Mouse (Mus musculus) adrenal gland, postnatal 10 days (tissue): ENCODE data around the gene Afg1l. TPM values are rescaled to one million over a fixed set of nuclear protein-coding genes. Genes with fewer than 3 reads are reported as not detected.

ENCODE experiments used
- DNase-seq: peaks from one replicate; pipeline ENCODE4 v3.0.0; 2021; ENCODE audit warnings: mixed read lengths
- total RNA-seq, 2 experiments: library from RNA; stranded (reverse); gene quantifications; 2 replicates each; pipeline ENCODE4 v1.2.3; 2021

Afg1l gene
- total RNA-seq, 2 experiments from 2014 or later, result 24.2 to 27.5 TPM

DNA sequence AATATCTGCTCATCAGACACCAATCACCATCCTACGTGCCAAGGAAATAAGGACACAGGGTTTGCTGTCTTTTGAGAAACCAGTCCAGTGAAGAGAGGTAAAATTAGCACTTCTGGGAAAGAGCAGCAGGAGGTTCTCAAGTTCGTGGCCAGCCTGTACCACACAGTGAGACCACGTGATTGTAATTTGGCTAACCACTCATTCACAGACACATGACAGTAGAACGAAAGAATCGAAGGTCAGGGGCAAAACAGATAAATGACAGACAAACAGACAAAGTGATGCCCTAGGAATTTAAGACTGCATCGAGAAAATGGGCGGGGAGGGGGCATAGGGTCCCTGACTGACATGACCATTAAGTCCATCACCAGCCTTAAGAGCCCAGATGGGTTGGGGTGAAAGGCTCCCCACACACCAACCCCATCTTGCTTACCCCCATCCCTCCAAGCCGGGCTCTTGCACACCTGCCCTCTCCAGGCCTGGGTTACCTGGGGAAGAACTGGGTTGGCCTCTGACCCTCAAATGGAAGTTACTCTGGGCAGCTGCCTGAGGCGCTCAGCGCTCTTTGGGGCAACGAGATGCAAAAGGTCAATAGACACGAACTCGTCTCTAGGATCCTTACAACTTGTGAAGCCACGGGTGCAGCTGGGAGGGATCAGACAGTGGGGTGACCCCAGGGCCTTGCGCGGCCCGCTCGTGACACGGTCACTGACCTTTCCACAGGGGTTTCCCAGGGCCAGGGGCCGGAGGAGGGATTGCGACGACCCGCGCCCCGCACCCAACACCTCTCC, 620 bp downstream of the Afg1l start:
- peak; percentile 14 for DNase-seq

- no peak for DNase-seq
Observed at GRCm38 (mm10) chr10:42476774-42477475, 1.4 kb downstream of the Afg1l start.

- DNase-seq, result no peak
Observed at GRCm38 (mm10) chr10:42474946-42475514, 3.3 kb downstream of the Afg1l start.

GRCm38 (mm10) chr10:42464805-42465204, 13.6 kb downstream of the Afg1l start:
- DNase-seq, result no peak

- DNase-seq, result peak; percentile 35
Observed at GRCm38 (mm10) chr10:42464224-42464623, 14.1 kb downstream of the Afg1l start.

GRCm38 (mm10) chr10:42457557-42458191, 20.7 kb downstream of the Afg1l start:
- DNase-seq, result peak; percentile 53

DNA sequence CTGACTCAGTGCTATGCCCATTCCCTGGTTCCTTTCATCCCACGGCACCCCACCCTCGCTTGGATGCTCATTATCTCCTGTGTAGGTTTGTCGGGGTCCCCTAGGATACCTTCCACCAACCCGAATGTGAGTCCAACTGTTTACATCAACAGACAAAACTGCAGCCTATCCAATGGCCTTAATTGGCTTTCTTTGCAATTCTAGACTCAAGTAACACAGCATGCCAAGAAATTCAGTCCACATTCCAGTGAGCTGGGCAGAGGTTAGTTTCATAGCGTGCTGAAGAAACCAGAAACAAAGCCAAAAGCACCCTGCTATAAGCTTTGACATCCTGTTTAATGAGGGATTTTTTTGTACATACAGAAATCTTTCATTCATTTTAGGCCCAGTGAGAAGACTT, 22.4 kb downstream of the Afg1l start:
- DNase-seq, result no peak

GRCm38 (mm10) chr10:42454690-42455089, 23.7 kb downstream of the Afg1l start:
- no peak for DNase-seq

- no peak for DNase-seq
Observed at GRCm38 (mm10) chr10:42454266-42454665, 24.1 kb downstream of the Afg1l start.

- no peak for DNase-seq
Observed at GRCm38 (mm10) chr10:42449672-42450071, 28.7 kb downstream of the Afg1l start.

GRCm38 (mm10) chr10:42448371-42448770, 30.0 kb downstream of the Afg1l start:
- no peak for DNase-seq

GRCm38 (mm10) chr10:42446145-42446544, 32.2 kb downstream of the Afg1l start:
- DNase-seq, result no peak

GRCm38 (mm10) chr10:42436842-42437805, 41.2 kb downstream of the Afg1l start:
- no peak for DNase-seq

GRCm38 (mm10) chr10:42417530-42418174, 60.7 kb downstream of the Afg1l start:
- no peak for DNase-seq

DNA sequence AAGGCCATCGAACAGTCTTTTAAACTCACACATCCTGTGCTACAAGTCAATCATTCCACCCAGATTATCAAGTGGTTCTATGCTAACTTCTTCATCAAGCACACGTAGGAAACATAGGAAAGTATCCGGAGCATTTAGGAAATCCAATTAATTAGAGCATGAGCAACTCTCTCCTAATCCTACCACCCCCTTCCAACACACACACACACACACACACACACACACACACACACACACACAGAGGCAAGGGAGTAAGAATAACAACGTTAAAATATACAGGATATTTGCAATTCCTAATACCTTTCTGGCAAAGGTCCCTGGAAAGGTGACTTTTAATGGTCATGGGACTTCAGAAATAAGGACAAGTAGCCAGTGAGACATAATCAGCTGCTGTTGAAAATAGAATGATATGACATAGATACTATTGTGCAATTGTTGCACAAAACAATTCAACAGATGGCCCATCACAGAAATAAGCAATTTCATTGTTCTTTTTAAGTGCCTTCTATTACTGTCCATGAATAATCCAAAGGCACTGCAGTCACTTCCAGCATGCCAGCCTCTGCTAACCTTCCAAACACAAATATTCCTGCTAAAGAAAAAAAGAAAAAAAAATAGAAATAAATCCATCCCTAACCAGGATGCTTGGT, 62.4 kb downstream of the Afg1l start:
- no peak for DNase-seq

- DNase-seq, result peak; percentile 51
Observed at GRCm38 (mm10) chr10:42410748-42411537, 67.4 kb downstream of the Afg1l start.

- DNase-seq, result no peak
Observed at GRCm38 (mm10) chr10:42390436-42390835, 87.9 kb downstream of the Afg1l start.

DNA sequence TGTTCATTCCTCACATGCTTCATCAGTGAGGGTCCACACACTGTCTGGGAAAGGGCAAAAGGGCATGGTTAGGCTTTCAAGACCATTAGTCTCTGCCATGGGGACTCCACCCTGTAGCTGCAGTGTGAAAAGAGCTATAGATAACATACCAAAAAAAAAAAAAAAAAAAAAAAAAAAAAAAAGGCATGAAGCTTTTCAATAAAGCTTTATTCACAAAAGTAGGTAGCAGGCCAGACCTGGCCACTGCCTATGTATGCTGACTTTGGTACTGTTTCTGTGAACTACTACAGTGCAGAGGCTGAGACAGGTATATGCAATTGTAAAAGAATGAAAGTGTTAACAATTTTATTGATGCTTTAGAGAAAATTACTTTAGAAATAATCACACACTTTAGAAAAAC, 90.2 kb downstream of the Afg1l start:
- no peak for DNase-seq

DNA sequence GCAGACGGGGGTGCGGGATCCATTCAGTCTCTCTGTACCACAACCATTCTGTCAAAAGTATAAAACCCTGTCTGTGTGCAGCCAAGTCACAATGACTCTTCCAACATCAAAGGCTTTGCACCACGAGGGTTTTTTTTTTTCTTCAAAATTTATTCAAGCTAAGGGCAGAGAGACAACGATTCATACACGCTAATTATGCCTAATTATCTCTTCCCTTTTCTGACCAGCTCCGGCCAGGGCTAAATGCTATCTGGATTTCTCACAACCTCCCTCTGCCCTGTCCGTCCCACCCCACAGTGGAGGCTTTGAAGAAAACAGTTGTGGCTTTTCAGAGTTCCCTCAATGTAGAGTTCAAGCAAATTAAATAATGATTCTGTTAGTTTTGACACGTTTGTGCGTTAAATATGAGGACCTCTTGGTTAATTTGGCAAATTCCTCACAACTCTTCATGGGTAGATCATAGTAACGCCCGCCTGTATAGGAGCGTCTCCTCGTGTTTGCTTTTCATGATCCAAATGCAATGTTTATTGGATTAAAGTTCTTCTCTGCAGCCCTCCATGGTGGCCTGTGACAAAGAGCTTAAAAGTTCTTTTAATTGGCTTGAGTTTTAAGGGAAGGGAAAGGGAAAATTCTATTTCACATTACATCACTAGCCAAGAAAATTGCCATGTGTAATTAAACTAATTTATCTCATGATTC, 93.3 kb downstream of the Afg1l start:
- DNase-seq, result no peak
